Mouse (Mus musculus) left cerebral cortex, postnatal 4 days (tissue): ENCODE results near the gene Cfap161. TPM values are rescaled to one million over a fixed set of nuclear protein-coding genes. Genes with fewer than 3 reads are reported as not detected.

ENCODE experiments used
- total RNA-seq, 2 experiments: library from RNA; stranded (reverse); gene quantifications; 2 replicates each; pipeline ENCODE4 v1.2.3; 2021

The Cfap161 gene
- total RNA-seq, 2 experiments from 2014 or later, result 1.0 to 1.1 TPM

Other genes starting within 250 kb of the Cfap161 start
- under 1 TPM; 0.08 TPM for gene Tmc3, start 210.0 kb downstream of the Cfap161 start, total RNA-seq
- 10 to 100 TPM; 10.2 to 10.4 TPM for gene Stard5, start 162.9 kb downstream of the Cfap161 start, total RNA-seq
- 1 to 10 TPM; 1.6 TPM for gene Il16, start 49.2 kb downstream of the Cfap161 start, total RNA-seq
- gene Tlnrd1, start 89.4 kb upstream of the Cfap161 start, total RNA-seq, result 10 to 100 TPM; 20.5 to 20.7 TPM
- 10 to 100 TPM; 55.4 to 60.3 TPM for gene Mesd, start 89.6 kb upstream of the Cfap161 start, total RNA-seq